Mouse (Mus musculus): ENCODE results near the gene Sept4.

The Sept4 gene

GRCm38 (mm10) chr11:87602234-87602633 is 33.5 kb downstream of the Sept4 start:
- no peak for DNase-seq

- DNase-seq, result no peak
These were observed 34.9 kb downstream of the Sept4 start for GRCm38 (mm10) chr11:87603571-87603970.

- no peak for DNase-seq
These were observed 40.6 kb downstream of the Sept4 start for GRCm38 (mm10) chr11:87609264-87609663.

- no peak for DNase-seq
These were observed 42.8 kb downstream of the Sept4 start for GRCm38 (mm10) chr11:87611547-87611946.

GRCm38 (mm10) chr11:87613972-87614371 is 45.3 kb downstream of the Sept4 start:
- no peak for DNase-seq

GRCm38 (mm10) chr11:87615551-87615950 is 46.8 kb downstream of the Sept4 start:
- DNase-seq, result no peak

- DNase-seq, result no peak
These were observed 47.2 kb downstream of the Sept4 start for GRCm38 (mm10) chr11:87615952-87616351.

GRCm38 (mm10) chr11:87616790-87617474 is 48.2 kb downstream of the Sept4 start, which contains the start of gene Hsf5:
Gene Hsf5 (plus strand): TSS chr11:87617164.
- no peak for DNase-seq

GRCm38 (mm10) chr11:87617606-87618005 is 48.9 kb downstream of the Sept4 start:
- DNase-seq, result no peak

GRCm38 (mm10) chr11:87623160-87623559 is 54.5 kb downstream of the Sept4 start:
- DNase-seq, result no peak

- DNase-seq, result no peak
These were observed 61.2 kb downstream of the Sept4 start for GRCm38 (mm10) chr11:87629859-87630258.

GRCm38 (mm10) chr11:87638793-87639192 is 70.1 kb downstream of the Sept4 start:
- DNase-seq, result no peak

GRCm38 (mm10) chr11:87639206-87639605 is 70.5 kb downstream of the Sept4 start:
- DNase-seq, result peak; percentile 59
